ENCODE assay signal across 10 mouse cellular contexts in genomic region chr3:79110153-79110552, GRCm38 (mm10).
DNase-seq lines count a peak whose midpoint lies in the region; ATAC-seq and TF ChIP-seq lines count a peak whose summit lies in the region.
"Had no signal": no experiment of that assay in that cellular context is flagged by ENCODE, and none has a peak within 500 bp of the region (broad histone marks: within the 10 kb centered on the region; RNA-seq: fewer than 3 reads in every experiment).

No protein-coding gene starts in this region.

- peaks cover 2% of the 10 kb centered on the region; the same call in 1 of the 2 replicates for H3K36me3 ChIP-seq in forebrain, embryonic 16.5 days (ENCODE audit: control insufficient read depth, insufficient read depth)
- H3K36me3 ChIP-seq: midbrain, embryonic 12.5 days had no signal

- no peak for ATAC-seq in forebrain, embryonic 16.5 days

- peak; percentile 44 for DNase-seq in adrenal gland, postnatal 14 days
- no peak for DNase-seq in adrenal gland, adult (ENCODE audit: inconsistent age in 2 of 2, low spot score in 1 of 2)
- no peak for DNase-seq in left cerebral cortex, adult 2 months (ENCODE audit: extremely low spot score in 1 of 2, low spot score in 2 of 2)
- DNase-seq in left cerebral cortex, adult 18-20 months (ENCODE audit: low spot score in 2 of 2), result no peak
- DNase-seq in R1 (ENCODE audit: low read depth, low spot score), result peak; percentile 36
- peak; percentile 43 for DNase-seq in naive thymus-derived CD4-positive, alpha-beta T cell, adult 2 months (ENCODE audit: low read depth)
- no peak for DNase-seq in yolk sac, embryonic 10.5 days (ENCODE audit: low spot score)

- TF ChIP-seq CTCF in left cerebral cortex, adult 2 months (IDR thresholded peaks at IDR 0.05), result peak; percentile 54

- intact Hi-C loops in left cerebral cortex, adult 2 months (cut with DNase I), result no loop called here

- H3K4me2 ChIP-seq in forebrain, embryonic 16.5 days (ENCODE audit: low read length), result no peak overlapping the region
- H3K4me2 ChIP-seq: heart, embryonic 11.5 days; midbrain, embryonic 12.5 days had no signal

- H3K27ac ChIP-seq in left cerebral cortex, adult 2 months, result no peak overlapping the region
- no peak overlapping the region for H3K27ac ChIP-seq in forebrain, embryonic 16.5 days (ENCODE audit: low read length)
- H3K27ac ChIP-seq: midbrain, embryonic 12.5 days had no signal

- H3K4me3 ChIP-seq in left cerebral cortex, adult 2 months, result no peak overlapping the region
- H3K4me3 ChIP-seq in forebrain, embryonic 16.5 days (replicated peaks; ENCODE audit: low read length), result no peak overlapping the region
- H3K4me3 ChIP-seq: midbrain, embryonic 12.5 days had no signal

- 92% methylated on average over 6 of the region's 6 CpGs for WGBS in forebrain, embryonic 16.5 days

- H3K27me3 ChIP-seq in forebrain, embryonic 16.5 days (replicated peaks; ENCODE audit: control insufficient read depth, insufficient read depth, low read length), result no peaks in the 10 kb centered on the region
- H3K27me3 ChIP-seq: midbrain, embryonic 12.5 days had no signal

- H3K9me3 ChIP-seq in forebrain, embryonic 16.5 days (ENCODE audit: control insufficient read depth, low read length), result no peaks in the 10 kb centered on the region
- H3K9me3 ChIP-seq: midbrain, embryonic 12.5 days had no signal

- H3K4me1 ChIP-seq in forebrain, embryonic 16.5 days (replicated peaks; ENCODE audit: control insufficient read depth, insufficient read depth, low read length), result no peaks in the 10 kb centered on the region
- H3K4me1 ChIP-seq: midbrain, embryonic 12.5 days had no signal

- H3K9ac ChIP-seq in forebrain, embryonic 16.5 days (replicated peaks; ENCODE audit: low read depth, low read length), result no peak overlapping the region
- H3K9ac ChIP-seq: midbrain, embryonic 12.5 days had no signal

Comparison
In these comparisons a context has a peak if more than half of its experiments do, and no peak if none do; other contexts are left out.
1. DNase-seq: peak in adrenal gland, postnatal 14 days (single experiment), R1 (single experiment) and naive thymus-derived CD4-positive, alpha-beta T cell, adult 2 months (single experiment); none in adrenal gland, adult (0 of 2), left cerebral cortex, adult 2 months (0 of 2), left cerebral cortex, adult 18-20 months (0 of 2) and yolk sac, embryonic 10.5 days (single experiment).